Mouse (Mus musculus) heart, postnatal 0 days (tissue): ENCODE measurements at regions not wholly inside any gene's neighbourhood (a gene's known extent, or its start where the extent isn't known, plus 50 kb on each side); places are given as distances from the start of the nearest gene placed in this dataset.
"Not testable (repeated sequence)": the region's sequence is repeated elsewhere in the genome, so short reads cannot be mapped to it uniquely, and the experiment has no call there.

Source experiments
- ATAC-seq: fragments of 200-750 bp; cut with Nextera tagmentation; 2 replicates; pipeline ENCODE4 v1.8.0; 2017; ENCODE audit warnings: low read depth, moderate number of reproducible peaks, moderate library complexity; ENCODE audit not compliant: insufficient read depth
- DNase-seq: peaks from one replicate; pipeline ENCODE4 v3.0.0-alpha.2; 2016; ENCODE audit warnings: low spot score
- H3K27ac ChIP-seq: fragments of 300-500 bp; sonication (generic); 2 replicates; pipeline ENCODE4 v1.5.1; 2014; ENCODE audit warnings: low read depth, mild to moderate bottlenecking
- H3K27me3 ChIP-seq: fragments of 300-500 bp; sonication (generic); 2 replicates; pipeline ENCODE4 v1.6.1; 2014; ENCODE audit warnings: low read length, mixed read lengths; ENCODE audit not compliant: control insufficient read depth, insufficient read depth
- H3K36me3 ChIP-seq: fragments of 300-500 bp; sonication (generic); replicated peaks from 2 replicates; pipeline ENCODE4 v1.6.1; 2014; ENCODE audit warnings: low read length, mixed read lengths; ENCODE audit not compliant: control insufficient read depth, insufficient read depth
- H3K4me1 ChIP-seq: fragments of 300-500 bp; sonication (generic); 2 replicates; pipeline ENCODE4 v1.6.1; 2014; ENCODE audit warnings: antibody characterized with exemption; ENCODE audit not compliant: control insufficient read depth, insufficient read depth
- H3K4me2 ChIP-seq: fragments of 300-500 bp; sonication (generic); 2 replicates; pipeline ENCODE4 v1.6.1; 2014; ENCODE audit warnings: low read depth, mild to moderate bottlenecking, low read length, moderate library complexity
- H3K4me3 ChIP-seq: fragments of 300-500 bp; sonication (generic); 2 replicates; pipeline ENCODE4 v1.5.1; 2014; ENCODE audit warnings: low read depth, low read length
- H3K9ac ChIP-seq: fragments of 300-500 bp; sonication (generic); replicated peaks from 2 replicates; pipeline ENCODE4 v1.6.1; 2014; ENCODE audit warnings: low read depth, low read length, mixed read lengths
- H3K9me3 ChIP-seq: fragments of 300-500 bp; sonication (generic); replicated peaks from 2 replicates; pipeline ENCODE4 v1.6.1; 2016; ENCODE audit warnings: low read length; ENCODE audit not compliant: control insufficient read depth
- CTCF ChIP-seq: IDR thresholded peaks from 2 replicates; pipeline ENCODE4 v1.5.1; 2016; ENCODE audit warnings: antibody characterized with exemption, control low read depth, low read depth
- EP300 ChIP-seq: IDR thresholded peaks from 2 replicates; pipeline ENCODE4 v1.6.1; 2016; ENCODE audit warnings: antibody characterized with exemption, low read depth
- WGBS: fragments of 180-500 bp; shearing (Covaris S2); extraction: QIAGEN DNeasy Blood & Tissue Kit; methylation state at CpG from one replicate; pipeline ENCODE4 v1.1.7; 2014; 5-methylcytosine and 5-hydroxymethylcytosine counted together

DNA sequence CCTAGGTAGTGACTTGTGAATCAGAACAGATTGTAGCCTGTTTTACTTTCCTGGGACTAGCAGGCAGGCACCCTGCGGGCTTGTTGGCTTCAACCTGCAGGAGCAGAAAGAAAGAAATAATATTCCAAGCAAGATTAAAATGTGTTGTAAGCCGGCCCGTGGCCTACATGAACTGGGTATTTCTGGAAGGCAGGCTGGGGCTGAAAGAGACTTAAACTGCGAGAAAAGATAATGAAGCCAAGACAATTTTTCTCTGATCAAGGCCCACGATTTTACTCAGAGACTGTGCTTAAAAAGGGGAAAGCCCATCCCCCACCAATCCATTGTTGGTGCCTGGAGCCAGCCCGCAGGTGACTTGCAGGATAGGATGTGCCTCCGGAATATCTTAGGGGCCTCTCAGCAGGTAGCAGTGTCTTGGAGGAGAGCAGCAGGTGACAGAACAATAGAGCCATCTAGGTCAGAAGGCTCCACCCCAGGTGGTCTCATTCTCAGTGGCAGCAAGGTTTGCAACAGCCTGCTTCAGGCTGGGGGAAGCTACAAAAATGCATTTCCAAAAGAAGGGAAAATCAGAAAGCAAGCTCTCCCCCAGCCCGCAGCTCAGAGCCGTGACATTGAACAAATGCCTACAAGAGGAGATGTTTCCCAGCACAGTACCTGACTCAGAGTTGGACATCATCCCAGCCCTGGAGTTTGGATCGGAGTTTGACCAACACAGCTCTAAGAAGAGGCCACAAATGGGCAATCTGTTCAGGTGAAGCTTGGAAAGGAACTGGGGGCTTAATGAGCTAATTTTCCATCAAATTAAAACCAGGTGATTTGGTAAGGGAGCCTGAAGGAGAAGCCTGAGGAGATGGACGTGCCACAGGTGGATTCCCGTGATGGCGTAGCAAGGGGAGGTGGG, 121.4 kb upstream of the Slc1a3 start:
- Histone ChIP-seq H3K9ac (no peak overlapping the region), H3K4me2 (no peak overlapping the region), H3K9me3 (no peaks in the 10 kb centered on the region), H3K27me3 (no peaks in the 10 kb centered on the region), H3K27ac (no peak overlapping the region), H3K4me1 (no peaks in the 10 kb centered on the region), H3K4me3 (no peak overlapping the region), H3K36me3 (no peaks in the 10 kb centered on the region)
- WGBS = 56% methylated on average over 13 of the region's 13 CpGs
- ATAC-seq (no peak), DNase-seq (no peak)
- TF ChIP-seq EP300 (no peak), CTCF (no peak)

DNA sequence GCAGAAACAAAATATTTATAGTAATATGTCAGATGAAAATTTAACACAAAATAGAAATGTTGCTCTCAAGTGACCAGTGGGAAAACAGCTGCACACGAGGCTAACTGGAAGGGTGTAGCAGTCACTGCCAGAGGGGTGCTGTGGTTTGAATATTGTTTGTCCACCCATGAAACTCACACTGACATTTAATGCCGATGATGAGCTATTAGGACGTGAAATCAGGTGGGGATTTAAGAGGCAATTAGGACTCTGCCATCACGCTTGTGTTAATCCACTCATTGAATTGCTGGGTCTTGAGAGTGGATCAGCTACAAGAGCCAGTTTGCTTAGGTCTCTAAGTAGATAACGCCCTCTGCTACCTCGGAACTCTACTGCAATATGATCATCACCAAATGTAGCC, 114.3 kb upstream of the Slc1a3 start:
- Histone ChIP-seq H3K4me2 (no peak overlapping the region), H3K9ac (no peak overlapping the region), H3K4me3 (no peak overlapping the region), H3K4me1 (no peaks in the 10 kb centered on the region), H3K27ac (no peak overlapping the region), H3K36me3 (no peaks in the 10 kb centered on the region), H3K9me3 (no peaks in the 10 kb centered on the region), H3K27me3 (no peaks in the 10 kb centered on the region)
- TF ChIP-seq CTCF = no peak
- TF ChIP-seq EP300 = no peak
- ATAC-seq (no peak), DNase-seq (no peak)
- 83% methylated on average over 6 of the region's 6 CpGs for WGBS

DNA sequence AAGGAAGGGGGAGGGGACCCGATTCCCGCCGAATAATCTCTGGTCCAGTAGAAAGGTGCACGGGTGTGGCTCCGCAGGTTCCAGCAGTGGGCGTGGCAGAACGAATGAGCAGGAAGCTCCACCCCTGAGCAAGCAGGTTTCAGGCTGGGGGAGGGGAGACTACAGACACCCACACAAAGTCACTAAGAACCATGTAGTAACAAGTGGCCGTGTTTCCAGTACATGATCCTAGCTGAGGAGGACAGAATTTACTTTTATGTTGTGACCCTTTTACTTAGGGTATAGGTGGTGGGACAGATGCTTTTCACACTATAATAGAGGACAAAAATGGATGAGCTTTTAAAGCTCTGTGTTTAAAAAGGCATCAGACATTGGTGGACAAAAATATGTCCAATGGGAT, 112.2 kb upstream of the Slc1a3 start:
- H3K36me3 ChIP-seq, H3K4me3 ChIP-seq, H3K9me3 ChIP-seq, ATAC-seq, H3K27ac ChIP-seq, H3K4me2 ChIP-seq, H3K9ac ChIP-seq, DNase-seq, H3K27me3 ChIP-seq, H3K4me1 ChIP-seq: not testable (repeated sequence)
- 96% methylated on average over 1 of the region's 8 CpGs for WGBS

DNA sequence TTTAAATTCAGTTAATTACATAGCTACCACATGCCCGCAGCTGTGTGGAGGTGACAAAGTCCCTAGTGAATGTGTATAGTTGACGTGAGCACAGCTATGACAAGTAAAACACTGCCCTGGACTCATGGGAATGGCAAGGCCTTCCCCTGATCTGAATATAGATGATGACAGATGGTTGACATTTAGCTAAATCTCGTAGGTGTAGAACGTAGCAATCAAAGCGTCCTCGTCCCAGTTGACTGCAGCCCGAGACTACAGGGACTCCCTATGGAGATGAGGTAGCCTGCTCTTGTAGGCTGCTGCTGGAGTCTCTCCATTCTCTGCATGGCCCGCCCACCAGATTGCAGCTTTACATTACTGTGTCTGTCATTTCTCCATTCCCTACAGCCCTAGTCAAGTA, 107.0 kb upstream of the Slc1a3 start:
- no peak for ATAC-seq
- H3K4me2 ChIP-seq = no peak overlapping the region
- no peak overlapping the region for H3K9ac ChIP-seq
- no peak overlapping the region for H3K27ac ChIP-seq
- no peaks in the 10 kb centered on the region for H3K27me3 ChIP-seq
- DNase-seq = no peak
- H3K9me3 ChIP-seq = no peaks in the 10 kb centered on the region
- no peak overlapping the region for H3K4me3 ChIP-seq
- no peaks in the 10 kb centered on the region for H3K4me1 ChIP-seq
- no peaks in the 10 kb centered on the region for H3K36me3 ChIP-seq
- 79% methylated on average over 8 of the region's 8 CpGs for WGBS
- TF ChIP-seq EP300 (no peak), CTCF (no peak)

DNA sequence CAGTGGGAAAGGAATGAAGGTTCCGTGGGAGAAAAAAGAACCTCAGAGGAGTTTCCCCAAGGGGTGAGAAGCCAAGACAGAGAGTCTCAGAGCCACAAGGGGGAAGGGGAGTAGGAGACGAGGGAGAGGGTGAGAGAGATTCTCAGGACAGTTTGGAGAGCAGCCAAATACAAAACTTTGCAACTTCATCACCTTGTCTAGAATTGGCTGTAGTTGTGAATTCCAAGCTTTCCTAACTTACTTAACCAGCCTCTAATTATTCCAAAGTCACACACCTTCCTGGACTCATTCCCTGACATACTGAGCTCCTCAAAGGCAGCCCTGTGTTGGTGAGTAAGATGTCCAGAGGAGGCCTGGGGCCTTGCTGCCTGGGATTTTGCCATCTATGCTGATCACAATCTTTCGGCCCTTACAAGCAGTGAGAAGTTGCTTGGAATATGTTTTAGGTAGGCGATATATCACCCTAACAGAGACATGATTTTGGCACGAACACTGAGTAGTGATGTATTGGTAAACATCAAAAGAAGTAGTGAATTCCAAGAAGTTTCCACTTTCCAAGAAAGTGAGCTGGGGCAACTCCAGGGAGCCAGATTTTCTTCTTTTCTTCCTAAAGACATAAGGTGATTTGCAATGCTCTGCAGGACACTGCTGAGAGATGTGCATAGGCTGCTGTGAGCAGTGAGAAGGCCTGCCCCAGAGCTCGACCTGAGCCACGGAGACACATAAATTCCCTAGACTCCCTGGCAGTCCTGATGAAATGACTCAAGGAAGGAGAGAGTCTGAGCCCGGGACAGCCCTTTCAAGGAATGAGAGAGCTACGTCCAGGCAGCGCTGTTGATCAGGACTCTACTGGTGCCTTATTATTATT, 106.2 kb upstream of the Slc1a3 start:
- H3K27ac ChIP-seq = no peak overlapping the region
- no peak for ATAC-seq
- no peaks in the 10 kb centered on the region for H3K27me3 ChIP-seq
- H3K4me2 ChIP-seq = no peak overlapping the region
- no peaks in the 10 kb centered on the region for H3K36me3 ChIP-seq
- no peak overlapping the region for H3K9ac ChIP-seq
- no peaks in the 10 kb centered on the region for H3K9me3 ChIP-seq
- no peak for DNase-seq
- H3K4me1 ChIP-seq = no peaks in the 10 kb centered on the region
- TF ChIP-seq EP300 = no peak
- TF ChIP-seq CTCF = no peak
- H3K4me3 ChIP-seq = no peak overlapping the region
- WGBS = 62% methylated on average over 10 of the region's 10 CpGs
